Mouse (Mus musculus): ENCODE measurements at regions not wholly inside any gene's neighbourhood (a gene's known extent, or its start where the extent isn't known, plus 50 kb on each side); places are given as distances from the start of the nearest gene placed in this dataset.

- Histone ChIP-seq H3K4me2 (ENCODE audit: low read depth, low read length) (no peak overlapping the region), H3K4me1 (ENCODE audit: insufficient read depth, low read length) (no peaks in the 10 kb centered on the region), H3K27me3 (ENCODE audit: insufficient read depth, low read length) (no peaks in the 10 kb centered on the region), H3K9me3 (ENCODE audit: low read length) (no peaks in the 10 kb centered on the region), H3K4me3 (ENCODE audit: low read length) (no peak overlapping the region), H3K27ac (0 out of 2 replicates have a peak overlapping the region, but pooled peaks have one; percentile 38), H3K36me3 (ENCODE audit: insufficient read depth, low read length) (no peaks in the 10 kb centered on the region), H3K9ac (replicated peaks; ENCODE audit: low read length) (no peak overlapping the region)
- ATAC-seq (no peak), DNase-seq (ENCODE audit: low spot score) (peak; percentile 39)
- TF ChIP-seq CTCF (IDR thresholded peaks at IDR 0.05; ENCODE audit: low read depth), result no peak
- WGBS, result 42% methylated on average over 5 of the region's 5 CpGs
Observed at GRCm38 (mm10) chr9:91587861-91588260, 222.3 kb upstream of the Zic1 start.

DNA sequence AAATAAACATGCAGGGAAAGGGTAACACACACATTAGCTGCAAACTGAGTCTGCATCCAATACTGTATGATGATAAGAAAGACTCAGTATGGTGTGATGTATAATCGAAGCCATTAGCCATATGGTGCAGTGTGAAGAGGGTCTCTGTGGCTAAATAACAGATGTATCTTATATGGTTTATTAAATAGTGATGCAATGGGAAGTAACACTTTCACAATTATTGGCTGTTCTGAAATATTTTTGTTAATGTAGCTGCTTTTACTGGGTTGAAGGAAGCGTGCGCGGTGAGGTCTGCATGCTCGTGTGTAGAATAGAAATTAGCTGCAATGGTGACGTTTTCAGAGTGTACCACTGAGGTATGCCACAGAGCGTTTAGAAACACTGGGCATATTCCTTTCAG is 221.7 kb upstream of the Zic1 start:
- ATAC-seq, result no peak
- Histone ChIP-seq H3K4me3 (ENCODE audit: low read length) (no peak overlapping the region), H3K36me3 (ENCODE audit: insufficient read depth, low read length) (no peaks in the 10 kb centered on the region), H3K9me3 (ENCODE audit: low read length) (no peaks in the 10 kb centered on the region), H3K9ac (replicated peaks; ENCODE audit: low read length) (no peak overlapping the region), H3K27me3 (ENCODE audit: insufficient read depth, low read length) (no peaks in the 10 kb centered on the region), H3K4me1 (ENCODE audit: insufficient read depth, low read length) (no peaks in the 10 kb centered on the region), H3K4me2 (ENCODE audit: low read depth, low read length) (no peak overlapping the region), H3K27ac (0 out of 2 replicates have a peak overlapping the region, but pooled peaks have one; percentile 38)
- DNase-seq (ENCODE audit: low spot score), result no peak
- 73% methylated on average over 7 of the region's 7 CpGs for WGBS
- no peak for TF ChIP-seq CTCF (IDR thresholded peaks at IDR 0.05; ENCODE audit: low read depth)

DNA sequence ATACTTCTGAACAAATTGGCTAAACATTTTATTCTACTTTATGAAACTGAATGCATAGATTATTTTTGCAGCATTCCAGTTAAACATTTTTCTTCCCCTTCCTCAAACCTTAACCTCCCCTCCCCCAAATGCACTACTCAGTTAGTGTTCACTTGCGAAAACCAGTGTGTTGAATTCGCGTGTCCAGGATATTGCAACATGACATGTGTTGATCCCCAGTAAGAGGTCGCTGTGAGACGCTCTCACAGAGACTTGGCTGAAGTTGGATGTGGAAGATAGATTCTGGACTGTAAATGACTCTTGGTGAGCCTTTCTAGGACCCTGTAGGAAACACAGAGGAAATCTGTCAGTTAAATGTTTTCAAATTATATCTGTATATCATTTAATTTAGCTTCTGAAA is 221.0 kb upstream of the Zic1 start:
- TF ChIP-seq CTCF (IDR thresholded peaks at IDR 0.05; ENCODE audit: low read depth), result no peak
- ATAC-seq, result no peak
- H3K36me3 ChIP-seq (ENCODE audit: insufficient read depth, low read length), result no peaks in the 10 kb centered on the region
- H3K4me2 ChIP-seq (ENCODE audit: low read depth, low read length), result no peak overlapping the region
- DNase-seq (ENCODE audit: low spot score), result peak; percentile 42
- H3K27me3 ChIP-seq (ENCODE audit: insufficient read depth, low read length), result no peaks in the 10 kb centered on the region
- H3K9ac ChIP-seq (replicated peaks; ENCODE audit: low read length), result no peak overlapping the region
- no peak overlapping the region for H3K4me3 ChIP-seq (ENCODE audit: low read length)
- 65% methylated on average over 5 of the region's 5 CpGs for WGBS
- no peaks in the 10 kb centered on the region for H3K9me3 ChIP-seq (ENCODE audit: low read length)
- H3K4me1 ChIP-seq (ENCODE audit: insufficient read depth, low read length), result no peaks in the 10 kb centered on the region
- H3K27ac ChIP-seq, result no peak overlapping the region

- Histone ChIP-seq H3K36me3 (ENCODE audit: insufficient read depth, low read length) (no peaks in the 10 kb centered on the region), H3K27ac (no peak overlapping the region), H3K9me3 (ENCODE audit: low read length) (no peaks in the 10 kb centered on the region), H3K27me3 (ENCODE audit: insufficient read depth, low read length) (no peaks in the 10 kb centered on the region), H3K4me2 (ENCODE audit: low read depth, low read length) (no peak overlapping the region), H3K4me3 (ENCODE audit: low read length) (no peak overlapping the region), H3K9ac (replicated peaks; ENCODE audit: low read length) (no peak overlapping the region), H3K4me1 (ENCODE audit: insufficient read depth, low read length) (no peaks in the 10 kb centered on the region)
- TF ChIP-seq CTCF (IDR thresholded peaks at IDR 0.05; ENCODE audit: low read depth), result no peak
- ATAC-seq (no peak), DNase-seq (ENCODE audit: low spot score) (no peak)
Observed at GRCm38 (mm10) chr9:91574156-91574555, 208.5 kb upstream of the Zic1 start.

GRCm38 (mm10) chr9:91566006-91566641 is 200.5 kb upstream of the Zic1 start:
- Histone ChIP-seq H3K27ac (no peak overlapping the region), H3K4me2 (ENCODE audit: low read depth, low read length) (no peak overlapping the region), H3K9ac (replicated peaks; ENCODE audit: low read length) (no peak overlapping the region), H3K4me1 (ENCODE audit: insufficient read depth, low read length) (no peaks in the 10 kb centered on the region), H3K4me3 (ENCODE audit: low read length) (no peak overlapping the region), H3K9me3 (ENCODE audit: low read length) (no peaks in the 10 kb centered on the region), H3K36me3 (ENCODE audit: insufficient read depth, low read length) (no peaks in the 10 kb centered on the region), H3K27me3 (ENCODE audit: insufficient read depth, low read length) (no peaks in the 10 kb centered on the region)
- 71% methylated on average over 5 of the region's 5 CpGs for WGBS
- TF ChIP-seq CTCF (IDR thresholded peaks at IDR 0.05; ENCODE audit: low read depth), result no peak
- DNase-seq (ENCODE audit: low spot score) (no peak), ATAC-seq (no peak)

GRCm38 (mm10) chr9:91561331-91561730 is 195.7 kb upstream of the Zic1 start:
- Histone ChIP-seq H3K27me3 (ENCODE audit: insufficient read depth, low read length) (no peaks in the 10 kb centered on the region), H3K9ac (replicated peaks; ENCODE audit: low read length) (no peak overlapping the region), H3K27ac (no peak overlapping the region), H3K36me3 (ENCODE audit: insufficient read depth, low read length) (no peaks in the 10 kb centered on the region), H3K4me1 (ENCODE audit: insufficient read depth, low read length) (no peaks in the 10 kb centered on the region), H3K9me3 (ENCODE audit: low read length) (no peaks in the 10 kb centered on the region), H3K4me2 (ENCODE audit: low read depth, low read length) (no peak overlapping the region), H3K4me3 (ENCODE audit: low read length) (no peak overlapping the region)
- no peak for ATAC-seq
- peak; percentile 49 for TF ChIP-seq CTCF (IDR thresholded peaks at IDR 0.05; ENCODE audit: low read depth)
- DNase-seq (ENCODE audit: low spot score), result no peak
- WGBS, result 59% methylated on average over 2 of the region's 2 CpGs

DNA sequence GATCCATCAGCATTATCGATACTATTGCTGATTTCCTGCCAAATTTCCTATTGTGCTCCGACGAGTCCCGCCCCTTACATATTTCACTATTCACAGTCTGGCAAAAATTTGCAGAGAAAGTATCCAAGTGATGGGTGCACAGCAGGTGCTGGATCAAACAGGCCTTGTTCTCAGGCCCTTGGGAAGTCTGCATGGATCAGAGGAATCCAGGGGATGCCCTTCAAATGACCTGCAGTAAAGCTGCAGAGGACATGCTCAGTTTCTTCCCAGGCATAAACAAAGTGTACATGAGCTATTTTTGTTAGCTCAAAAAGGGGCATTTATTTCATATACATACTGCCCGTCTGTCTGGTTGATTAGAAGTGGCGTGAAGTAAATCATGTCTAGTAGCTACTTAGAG is 194.2 kb upstream of the Zic1 start:
- no peaks in the 10 kb centered on the region for H3K36me3 ChIP-seq (ENCODE audit: insufficient read depth, low read length)
- TF ChIP-seq CTCF (IDR thresholded peaks at IDR 0.05; ENCODE audit: low read depth), result no peak
- H3K27me3 ChIP-seq (ENCODE audit: insufficient read depth, low read length), result no peaks in the 10 kb centered on the region
- no peak overlapping the region for H3K27ac ChIP-seq
- H3K9ac ChIP-seq (replicated peaks; ENCODE audit: low read length), result no peak overlapping the region
- H3K9me3 ChIP-seq (ENCODE audit: low read length), result no peaks in the 10 kb centered on the region
- H3K4me2 ChIP-seq (ENCODE audit: low read depth, low read length), result no peak overlapping the region
- no peak overlapping the region for H3K4me3 ChIP-seq (ENCODE audit: low read length)
- no peaks in the 10 kb centered on the region for H3K4me1 ChIP-seq (ENCODE audit: insufficient read depth, low read length)
- WGBS, result 61% methylated on average over 6 of the region's 6 CpGs
- ATAC-seq (no peak), DNase-seq (ENCODE audit: low spot score) (no peak)

Measured in hindbrain, postnatal 0 days (tissue).